Mouse (Mus musculus): Measurements from ENCODE around the gene Ccna1.
A peak's percentile ranks its signal among the peaks of the same experiment; 100 is the strongest.

Gene Ccna1

GRCm38 (mm10) chr3:55055038-55055746 lies at the start of gene Ccna1:
TSS of gene Ccna1 (minus strand) at chr3:55055501.
- DNase-seq (ENCODE audit: low spot score in 2 of 2) = no peak

GRCm38 (mm10) chr3:55101092-55101491 lies 45.8 kb upstream of the Ccna1 start:
- DNase-seq (ENCODE audit: low spot score in 2 of 2) = no peak

GRCm38 (mm10) chr3:55098990-55099389 lies 43.7 kb upstream of the Ccna1 start:
- no peak for DNase-seq (ENCODE audit: low spot score in 2 of 2)

GRCm38 (mm10) chr3:55098014-55098413 lies 42.7 kb upstream of the Ccna1 start:
- DNase-seq (ENCODE audit: low spot score in 2 of 2) = no peak

- DNase-seq (ENCODE audit: low spot score in 2 of 2) = no peak
These were observed 41.9 kb upstream of the Ccna1 start for GRCm38 (mm10) chr3:55097186-55097585.

GRCm38 (mm10) chr3:55096655-55097005 lies 41.3 kb upstream of the Ccna1 start:
- DNase-seq (ENCODE audit: low spot score in 2 of 2) = no peak

GRCm38 (mm10) chr3:55095968-55096654 lies 40.8 kb upstream of the Ccna1 start:
- DNase-seq (ENCODE audit: low spot score in 2 of 2) = no peak

- no peak for DNase-seq (ENCODE audit: low spot score in 2 of 2)
These were observed 37.9 kb upstream of the Ccna1 start for GRCm38 (mm10) chr3:55093161-55093560.

GRCm38 (mm10) chr3:55089291-55089690 lies 34.0 kb upstream of the Ccna1 start:
- DNase-seq (ENCODE audit: low spot score in 2 of 2) = no peak

GRCm38 (mm10) chr3:55088843-55089242 lies 33.5 kb upstream of the Ccna1 start:
- DNase-seq (ENCODE audit: low spot score in 2 of 2) = no peak

- DNase-seq (ENCODE audit: low spot score in 2 of 2) = no peak
These were observed 33.1 kb upstream of the Ccna1 start for GRCm38 (mm10) chr3:55088359-55088758.

GRCm38 (mm10) chr3:55087360-55087759 lies 32.1 kb upstream of the Ccna1 start:
- no peak for DNase-seq (ENCODE audit: low spot score in 2 of 2)

GRCm38 (mm10) chr3:55086948-55087347 lies 31.6 kb upstream of the Ccna1 start:
- no peak for DNase-seq (ENCODE audit: low spot score in 2 of 2)

- DNase-seq (ENCODE audit: low spot score in 2 of 2) = no peak
These were observed 30.4 kb upstream of the Ccna1 start for GRCm38 (mm10) chr3:55085716-55086115.

GRCm38 (mm10) chr3:55084781-55085180 lies 29.5 kb upstream of the Ccna1 start:
- DNase-seq (ENCODE audit: low spot score in 2 of 2) = no peak

- peak; percentile 27 to 40 for DNase-seq (ENCODE audit: low spot score in 2 of 2)
These were observed 24.8 kb upstream of the Ccna1 start for GRCm38 (mm10) chr3:55080055-55080454.

GRCm38 (mm10) chr3:55079619-55080018 lies 24.3 kb upstream of the Ccna1 start:
- no peak for DNase-seq (ENCODE audit: low spot score in 2 of 2)

- no peak for DNase-seq (ENCODE audit: low spot score in 2 of 2)
These were observed 22.9 kb upstream of the Ccna1 start for GRCm38 (mm10) chr3:55078233-55078632.

GRCm38 (mm10) chr3:55075294-55075648 lies 20.0 kb upstream of the Ccna1 start:
- no peak for DNase-seq (ENCODE audit: low spot score in 2 of 2)

- no peak for DNase-seq (ENCODE audit: low spot score in 2 of 2)
These were observed 19.4 kb upstream of the Ccna1 start for GRCm38 (mm10) chr3:55074576-55075293.

GRCm38 (mm10) chr3:55067791-55068434 lies 12.6 kb upstream of the Ccna1 start:
- DNase-seq (ENCODE audit: low spot score in 2 of 2) = no peak

GRCm38 (mm10) chr3:55066666-55067023 lies 11.3 kb upstream of the Ccna1 start:
- DNase-seq (ENCODE audit: low spot score in 2 of 2) = no peak
